Mouse (Mus musculus) lung, postnatal 36 days (tissue): ENCODE results near the gene Nbas.

Experiments
- DNase-seq: peaks from one replicate; pipeline ENCODE4 v3.0.0; 2022; ENCODE audit warnings: mixed read lengths

Gene Nbas

DNA sequence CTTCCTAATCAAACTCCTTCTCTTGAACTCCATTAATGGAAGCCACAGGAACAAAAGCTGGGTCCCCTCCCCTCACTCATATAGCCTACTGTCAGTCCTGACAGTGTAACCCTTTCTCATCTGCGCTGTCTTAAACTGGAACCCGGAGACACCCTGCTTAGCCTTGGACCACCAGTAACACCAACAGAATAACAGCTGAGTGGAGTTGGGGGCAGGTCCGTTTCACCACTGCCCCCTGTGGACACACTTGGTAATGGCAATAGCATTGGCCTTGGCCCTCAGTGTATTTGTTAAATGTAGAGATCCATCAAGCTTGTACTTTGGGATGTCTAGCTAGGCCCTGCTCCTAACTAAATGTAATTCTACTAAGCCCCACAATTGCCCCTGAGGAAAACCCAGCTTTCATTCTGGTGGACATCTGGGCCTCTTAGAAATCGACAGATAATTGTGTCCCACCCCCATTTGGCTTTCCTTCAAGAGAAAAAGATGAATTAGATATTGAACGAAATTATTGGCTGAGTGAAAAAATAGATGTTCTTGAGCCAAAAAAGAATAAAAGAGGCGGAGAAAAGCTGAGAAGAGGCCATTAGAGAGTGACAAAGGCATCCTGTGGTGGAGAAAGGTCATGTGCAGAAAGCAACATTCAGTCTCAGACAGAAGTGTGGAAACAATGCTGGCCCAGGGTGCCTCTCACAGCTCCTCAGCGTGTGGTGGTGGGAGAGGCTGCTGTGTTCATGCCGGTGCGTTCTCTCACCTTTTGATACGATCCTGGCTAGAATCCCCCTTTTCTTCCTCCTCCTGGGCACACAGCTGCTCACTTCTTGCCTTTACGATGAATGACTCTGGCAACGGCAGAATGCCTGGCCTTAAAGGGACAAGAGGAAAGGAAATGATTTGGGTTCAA is 358.1 kb downstream of the Nbas start:
- DNase-seq: peak; percentile 3
